Mouse (Mus musculus) spleen, adult 18-20 months (tissue): ENCODE results near the gene Sec16b.

ENCODE experiments used
- DNase-seq, 2 experiments: peaks; one replicate each; pipeline ENCODE4 v3.0.0; 2022; ENCODE audit warnings: mixed read lengths in 2 of 2

Gene Sec16b

GRCm38 (mm10) chr1:157506522-157506921, at the start of gene Sec16b:
Gene Sec16b, plus strand, starts transcription at chr1:157506728.
- no peak for DNase-seq

GRCm38 (mm10) chr1:157457789-157458188, 48.7 kb upstream of the Sec16b start:
- DNase-seq, result no peak

GRCm38 (mm10) chr1:157458421-157459208, 47.9 kb upstream of the Sec16b start, which contains the start of gene Cryzl2:
Gene Cryzl2, plus strand, starts transcription at chr1:157458577.
- DNase-seq, result peak; percentile 66 to 77

- no peak for DNase-seq
These were observed 46.6 kb upstream of the Sec16b start for GRCm38 (mm10) chr1:157459904-157460303.

GRCm38 (mm10) chr1:157461276-157461675, 45.3 kb upstream of the Sec16b start:
- DNase-seq, result no peak

GRCm38 (mm10) chr1:157462336-157462735, 44.2 kb upstream of the Sec16b start:
- DNase-seq, result no peak

GRCm38 (mm10) chr1:157465194-157465593, 41.3 kb upstream of the Sec16b start:
- peak in 1 of 2 experiments; percentile 23 for DNase-seq

GRCm38 (mm10) chr1:157467866-157468265, 38.7 kb upstream of the Sec16b start:
- no peak for DNase-seq

- DNase-seq, result no peak
These were observed 35.7 kb upstream of the Sec16b start for GRCm38 (mm10) chr1:157470761-157471386.

GRCm38 (mm10) chr1:157472716-157473115, 33.8 kb upstream of the Sec16b start:
- DNase-seq, result no peak

- DNase-seq, result no peak
These were observed 31.7 kb upstream of the Sec16b start for GRCm38 (mm10) chr1:157474865-157475264.

GRCm38 (mm10) chr1:157476231-157476630, 30.3 kb upstream of the Sec16b start:
- no peak for DNase-seq

GRCm38 (mm10) chr1:157480090-157480489, 26.4 kb upstream of the Sec16b start:
- no peak for DNase-seq

- DNase-seq, result no peak
These were observed 25.6 kb upstream of the Sec16b start for GRCm38 (mm10) chr1:157480901-157481300.

GRCm38 (mm10) chr1:157481666-157482065, 24.9 kb upstream of the Sec16b start:
- DNase-seq, result no peak

- DNase-seq, result no peak
These were observed 22.4 kb upstream of the Sec16b start for GRCm38 (mm10) chr1:157484161-157484560.

- no peak for DNase-seq
These were observed 5.9 kb upstream of the Sec16b start for GRCm38 (mm10) chr1:157500657-157501056.

GRCm38 (mm10) chr1:157501352-157501945, 5.1 kb upstream of the Sec16b start:
- no peak for DNase-seq

GRCm38 (mm10) chr1:157503071-157503470, 3.5 kb upstream of the Sec16b start:
- no peak for DNase-seq

- DNase-seq, result no peak
These were observed 567 bp downstream of the Sec16b start for GRCm38 (mm10) chr1:157506995-157507595.

GRCm38 (mm10) chr1:157507814-157508213, 1.3 kb downstream of the Sec16b start:
- no peak for DNase-seq

GRCm38 (mm10) chr1:157512690-157513448, 6.3 kb downstream of the Sec16b start:
- no peak for DNase-seq

GRCm38 (mm10) chr1:157513559-157513958, 7.0 kb downstream of the Sec16b start:
- DNase-seq, result no peak
